1 mouse cellular context compared by ENCODE assay signal in the genomic region with DNA sequence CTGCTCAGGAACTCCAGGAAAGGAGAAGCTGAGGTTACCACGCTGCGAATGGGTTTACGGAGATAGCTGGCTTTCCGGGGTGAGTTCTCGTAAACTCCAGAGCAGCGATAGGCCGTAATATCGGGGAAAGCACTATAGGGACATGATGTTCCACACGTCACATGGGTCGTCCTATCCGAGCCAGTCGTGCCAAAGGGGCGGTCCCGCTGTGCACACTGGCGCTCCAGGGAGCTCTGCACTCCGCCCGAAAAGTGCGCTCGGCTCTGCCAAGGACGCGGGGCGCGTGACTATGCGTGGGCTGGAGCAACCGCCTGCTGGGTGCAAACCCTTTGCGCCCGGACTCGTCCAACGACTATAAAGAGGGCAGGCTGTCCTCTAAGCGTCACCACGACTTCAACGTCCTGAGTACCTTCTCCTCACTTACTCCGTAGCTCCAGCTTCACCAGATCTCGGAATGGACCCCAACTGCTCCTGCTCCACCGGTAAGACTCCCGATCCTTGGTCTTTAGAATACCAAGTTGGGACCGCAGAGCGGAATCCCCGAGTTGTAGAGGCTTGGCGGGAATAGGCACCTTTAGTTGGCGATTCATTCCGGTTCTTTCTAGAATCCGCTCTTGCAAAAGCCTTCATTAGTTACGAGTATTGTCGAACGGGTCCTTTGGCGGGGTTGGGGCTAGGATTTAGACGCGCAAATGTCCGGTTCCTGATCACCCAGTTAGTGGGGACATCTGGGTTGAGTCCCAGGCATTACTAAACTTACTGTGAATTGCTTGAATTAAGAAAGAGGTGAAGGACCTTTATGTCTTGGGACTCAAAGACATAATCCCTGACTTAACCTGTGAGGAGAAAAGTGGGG.
TF ChIP-seq lines count a peak whose summit lies in the region.

A gene (plus strand): TSS at position 226 of the 856 bp plus-strand sequence.

TF ChIP-seq in CH12.LX, 34 proteins besides CTCF, POLR2A, EP300 and RAD21 (continued from another document):
- TF ChIP-seq TBP (conservative IDR thresholded peaks at IDR 0.05; ENCODE audit: low read depth, low read length) (peak; percentile 92), MAX (IDR thresholded peaks at IDR 0.05; ENCODE audit: low read length) (peak; percentile 77), KAT2A (IDR thresholded peaks at IDR 0.05; ENCODE audit: insufficient replicate concordance, low read length) (no peak), HCFC1 (IDR thresholded peaks at IDR 0.05; ENCODE audit: low read depth, low read length) (no peak), MEF2A (IDR thresholded peaks at IDR 0.05; ENCODE audit: borderline replicate concordance, low read depth, low read length) (no peak), CHD1 (IDR thresholded peaks at IDR 0.05; ENCODE audit: low read depth, low read length) (no peak)
